Mouse (Mus musculus) liver, embryonic 12.5 days (tissue): ENCODE measurements around the gene St3gal3. TPM values are rescaled to one million over a fixed set of nuclear protein-coding genes. Genes with fewer than 3 reads are reported as not detected.

ENCODE experiments used
- ATAC-seq: fragments of 200-750 bp; cut with Nextera tagmentation; 2 replicates; pipeline ENCODE4 v1.8.0; 2017; ENCODE audit warnings: moderate number of reproducible peaks, mild to moderate bottlenecking, moderate library complexity
- H3K27ac ChIP-seq: fragments of 300-500 bp; sonication (generic); 2 replicates; pipeline ENCODE4 v1.5.1; 2016; ENCODE audit warnings: mild to moderate bottlenecking
- H3K27me3 ChIP-seq: fragments of 300-500 bp; sonication (generic); replicated peaks from 2 replicates; pipeline ENCODE4 v1.6.1; 2016; ENCODE audit warnings: mild to moderate bottlenecking, moderate library complexity
- H3K36me3 ChIP-seq: fragments of 300-500 bp; sonication (generic); 2 replicates; pipeline ENCODE4 v1.6.1; 2016; ENCODE audit warnings: mild to moderate bottlenecking, moderate library complexity
- H3K4me1 ChIP-seq: fragments of 300-500 bp; sonication (generic); 2 replicates; pipeline ENCODE4 v1.6.1; 2016
- H3K4me2 ChIP-seq: fragments of 300-500 bp; sonication (generic); 2 replicates; pipeline ENCODE4 v1.6.1; 2016; ENCODE audit warnings: mild to moderate bottlenecking, moderate library complexity
- H3K4me3 ChIP-seq: fragments of 300-500 bp; sonication (generic); 2 replicates; pipeline ENCODE4 v1.5.1; 2016; ENCODE audit warnings: mild to moderate bottlenecking, moderate library complexity
- H3K9ac ChIP-seq: fragments of 300-500 bp; sonication (generic); 2 replicates; pipeline ENCODE4 v1.6.1; 2016; ENCODE audit warnings: mild to moderate bottlenecking, moderate library complexity
- H3K9me3 ChIP-seq: fragments of 300-500 bp; sonication (generic); replicated peaks from 2 replicates; pipeline ENCODE4 v1.6.1; 2016; ENCODE audit warnings: mild to moderate bottlenecking, moderate library complexity
- WGBS: fragments of 180-500 bp; shearing (Covaris S2); methylation state at CpG from one replicate; pipeline ENCODE4 v1.1.7; 2016; ENCODE audit not compliant: insufficient replicate concordance; 5-methylcytosine and 5-hydroxymethylcytosine counted together
- polyA plus RNA-seq: library from polyadenylated mRNA; unstranded; fragments of >200 nt; fragmentation: Nextera tagmentation; extraction: Ambion mirVana; gene quantifications from 2 replicates; pipeline ENCODE4 v1.2.1, GENCODE M21; 2016

The St3gal3 gene
- polyA plus RNA-seq, 1 experiment from 2014 or later: 2.9 TPM

DNA sequence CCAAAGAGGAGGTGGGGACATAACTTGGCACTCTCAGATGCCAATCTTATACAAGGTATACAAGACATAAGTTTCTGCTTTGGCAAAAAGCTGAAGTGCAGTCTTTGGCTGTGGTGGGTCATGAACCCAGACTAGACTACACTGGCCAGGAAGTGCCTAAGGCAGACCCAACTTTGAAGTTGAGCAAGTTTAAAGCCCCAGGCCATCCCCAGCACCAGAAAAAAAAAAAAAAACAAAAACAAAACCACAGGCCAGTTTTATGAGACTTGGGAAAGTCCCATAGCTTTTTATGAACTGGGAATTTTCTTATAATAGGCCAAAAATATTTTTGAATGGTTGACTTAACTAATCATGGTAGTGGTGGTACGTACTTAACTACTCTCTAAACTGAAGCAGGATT is 700 bp upstream of the St3gal3 start:
- Histone ChIP-seq H3K36me3 (peaks cover 43% of the 10 kb centered on the region), H3K27me3 (no peaks in the 10 kb centered on the region), H3K9me3 (no peaks in the 10 kb centered on the region), H3K9ac (peak overlapping the region; percentile 93), H3K4me2 (peak overlapping the region; percentile 98), H3K4me3 (peak overlapping the region; percentile 98), H3K27ac (peak overlapping the region; percentile 81; the same call in 1 of the 2 replicates), H3K4me1 (peaks cover 34% of the 10 kb centered on the region)
- WGBS: 89% methylated on average over 1 of the region's 1 CpGs
- no peak for ATAC-seq

DNA sequence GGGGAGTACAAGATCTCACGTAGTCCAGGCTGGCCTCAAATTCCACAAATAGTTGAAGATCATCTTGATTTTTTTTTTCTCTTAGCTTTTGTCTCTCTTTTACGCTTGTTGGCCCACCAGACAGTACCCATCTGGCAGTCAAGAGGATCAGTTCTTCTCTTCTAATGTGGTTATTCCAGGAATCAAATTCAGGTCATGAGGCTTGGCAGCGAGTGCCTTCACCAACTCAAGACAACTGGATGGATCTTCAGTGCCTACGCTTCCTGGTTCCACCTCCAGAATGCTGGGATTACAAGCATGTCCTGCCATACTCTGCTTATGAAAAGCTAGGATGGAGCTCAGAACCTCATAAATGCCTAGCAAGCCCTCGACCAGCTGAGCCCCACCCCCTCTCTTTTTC is 3.4 kb downstream of the St3gal3 start:
- H3K27ac ChIP-seq: no peak overlapping the region
- peaks cover 39% of the 10 kb centered on the region for H3K4me1 ChIP-seq
- no peak overlapping the region for H3K9ac ChIP-seq
- no peak for ATAC-seq
- no peaks in the 10 kb centered on the region for H3K9me3 ChIP-seq
- no peak overlapping the region for H3K4me3 ChIP-seq
- no peaks in the 10 kb centered on the region for H3K27me3 ChIP-seq
- H3K36me3 ChIP-seq: peaks cover 4% of the 10 kb centered on the region
- 82% methylated on average over 5 of the region's 5 CpGs for WGBS
- no peak overlapping the region for H3K4me2 ChIP-seq

DNA sequence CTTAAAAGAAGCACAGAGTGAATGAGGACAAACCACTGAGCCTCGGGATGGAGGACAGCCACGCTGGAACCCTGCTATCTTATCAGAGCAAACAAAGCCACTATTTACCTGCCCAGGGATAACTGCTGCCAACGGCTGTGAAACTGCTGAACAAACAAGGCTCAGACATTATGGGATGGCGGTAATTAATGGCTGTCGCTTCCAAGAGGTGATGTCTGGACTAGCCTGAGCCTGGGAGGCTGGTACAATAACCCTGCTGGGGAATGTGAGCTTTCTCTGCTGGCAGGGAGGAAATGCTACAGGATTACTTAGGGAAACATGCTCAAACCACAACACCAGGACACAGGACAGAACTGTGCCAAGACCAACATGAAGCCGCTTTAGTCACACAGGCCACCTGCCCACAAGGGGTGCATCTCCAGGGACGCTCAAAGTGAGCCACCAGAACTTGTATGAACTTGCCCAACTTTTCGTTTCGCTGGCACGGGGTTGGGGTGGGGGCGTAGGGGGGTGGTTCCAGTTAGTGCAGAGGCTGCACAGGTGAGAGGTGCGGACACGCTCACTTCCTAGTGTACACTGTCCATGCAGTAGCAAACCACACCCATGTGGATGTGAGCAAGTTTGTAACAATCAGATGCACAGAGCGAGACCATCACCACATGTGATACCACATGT is 11.5 kb downstream of the St3gal3 start:
- Histone ChIP-seq H3K27ac (no peak overlapping the region), H3K36me3 (no peaks in the 10 kb centered on the region)

GRCm38 (mm10) chr4:118122078-118122477 is 12.6 kb downstream of the St3gal3 start:
- Histone ChIP-seq H3K36me3 (no peaks in the 10 kb centered on the region), H3K9ac (no peak overlapping the region), H3K9me3 (no peaks in the 10 kb centered on the region), H3K4me1 (peaks cover 13% of the 10 kb centered on the region), H3K4me2 (no peak overlapping the region), H3K27me3 (no peaks in the 10 kb centered on the region), H3K4me3 (no peak overlapping the region), H3K27ac (no peak overlapping the region)
- ATAC-seq: no peak
- 76% methylated on average over 10 of the region's 10 CpGs for WGBS

More for the DNA sequence above, 11.5 kb downstream of the St3gal3 start:
- Histone ChIP-seq H3K4me3 (no peak overlapping the region), H3K4me1 (peaks cover 18% of the 10 kb centered on the region), H3K4me2 (no peak overlapping the region), H3K9me3 (no peaks in the 10 kb centered on the region), H3K27me3 (no peaks in the 10 kb centered on the region), H3K9ac (no peak overlapping the region)
- WGBS: 64% methylated on average over 14 of the region's 14 CpGs
- ATAC-seq: peak; percentile 57; the same call in 1 of the 2 replicates

DNA sequence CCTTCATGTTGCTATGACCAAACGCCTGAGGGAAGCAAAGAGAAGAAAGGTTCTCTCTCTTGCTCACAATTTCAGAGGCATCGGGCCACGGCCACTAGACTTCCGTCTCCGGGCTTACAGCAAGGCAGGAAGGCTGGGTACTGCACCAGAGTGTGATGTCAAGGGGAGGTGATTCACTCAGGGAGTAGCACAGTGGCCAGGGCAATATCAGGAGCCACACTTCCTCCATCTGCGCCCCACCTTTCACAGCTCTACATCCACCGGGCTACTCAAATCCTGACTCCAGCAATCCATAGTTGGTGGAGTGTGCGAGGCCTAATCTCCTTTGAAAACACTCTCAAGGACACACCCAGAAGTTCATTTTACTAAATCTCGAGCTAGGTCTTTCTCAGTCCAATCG is 17.1 kb downstream of the St3gal3 start:
- no peaks in the 10 kb centered on the region for H3K9me3 ChIP-seq
- no peak overlapping the region for H3K9ac ChIP-seq
- H3K27ac ChIP-seq: no peak overlapping the region
- WGBS: 70% methylated on average over 10 of the region's 10 CpGs
- no peak overlapping the region for H3K4me2 ChIP-seq
- no peak for ATAC-seq
- no peaks in the 10 kb centered on the region for H3K27me3 ChIP-seq
- H3K36me3 ChIP-seq: no peaks in the 10 kb centered on the region; the same call in 1 of the 2 replicates
- no peak overlapping the region for H3K4me3 ChIP-seq
- H3K4me1 ChIP-seq: peaks cover 18% of the 10 kb centered on the region

DNA sequence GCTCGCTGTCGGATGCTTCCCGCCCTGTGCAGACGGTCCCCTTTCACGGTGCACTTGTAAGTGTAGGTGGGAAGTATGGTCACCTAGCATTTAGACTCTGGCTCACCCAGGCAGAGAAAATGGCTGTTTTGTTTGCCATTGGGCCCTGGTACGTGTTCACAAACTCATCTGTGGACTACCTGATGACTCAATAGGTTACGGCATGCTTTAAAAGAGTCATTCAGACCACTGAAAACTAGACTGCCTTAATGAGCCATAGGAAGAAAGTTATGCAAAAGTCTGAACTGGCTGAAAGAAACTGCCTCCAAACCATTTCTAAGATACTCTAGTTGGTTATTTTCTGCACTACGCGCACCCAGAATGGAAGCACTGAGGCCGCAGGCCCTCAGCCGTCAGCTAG is 18.6 kb downstream of the St3gal3 start:
- no peak overlapping the region for H3K9ac ChIP-seq
- H3K4me2 ChIP-seq: no peak overlapping the region
- no peak for ATAC-seq
- 87% methylated on average over 11 of the region's 11 CpGs for WGBS
- no peak overlapping the region for H3K4me3 ChIP-seq
- H3K27me3 ChIP-seq: no peaks in the 10 kb centered on the region
- H3K4me1 ChIP-seq: peaks cover 23% of the 10 kb centered on the region
- H3K9me3 ChIP-seq: no peaks in the 10 kb centered on the region
- no peaks in the 10 kb centered on the region; the same call in 1 of the 2 replicates for H3K36me3 ChIP-seq
- no peak overlapping the region for H3K27ac ChIP-seq

- Histone ChIP-seq H3K27ac (no peak overlapping the region), H3K4me1 (peaks cover 24% of the 10 kb centered on the region), H3K9me3 (no peaks in the 10 kb centered on the region), H3K27me3 (no peaks in the 10 kb centered on the region), H3K36me3 (no peaks in the 10 kb centered on the region; the same call in 1 of the 2 replicates), H3K4me3 (no peak overlapping the region), H3K4me2 (no peak overlapping the region), H3K9ac (no peak overlapping the region)
- WGBS: 55% methylated on average over 7 of the region's 7 CpGs
- no peak for ATAC-seq
Observed at GRCm38 (mm10) chr4:118115132-118115531, 19.6 kb downstream of the St3gal3 start.

- no peak overlapping the region for H3K9ac ChIP-seq
- H3K4me1 ChIP-seq: peaks cover 45% of the 10 kb centered on the region
- no peak overlapping the region for H3K4me3 ChIP-seq
- no peak for ATAC-seq
- H3K4me2 ChIP-seq: no peak overlapping the region
- 0 out of 2 replicates have a peak, but pooled peaks cover 4% of the 10 kb centered on the region for H3K9me3 ChIP-seq
- H3K27ac ChIP-seq: no peak overlapping the region
- H3K36me3 ChIP-seq: peaks cover 5% of the 10 kb centered on the region; the same call in 1 of the 2 replicates
- 66% methylated on average over 12 of the region's 12 CpGs for WGBS
- H3K27me3 ChIP-seq: no peaks in the 10 kb centered on the region
Observed at GRCm38 (mm10) chr4:118112601-118113000, 22.1 kb downstream of the St3gal3 start.

GRCm38 (mm10) chr4:118109649-118110048 is 25.1 kb downstream of the St3gal3 start:
- peak overlapping the region; percentile 3 for H3K27ac ChIP-seq
- peaks cover 16% of the 10 kb centered on the region for H3K36me3 ChIP-seq
- no peak overlapping the region for H3K4me3 ChIP-seq
- H3K4me1 ChIP-seq: peaks cover 38% of the 10 kb centered on the region
- H3K27me3 ChIP-seq: no peaks in the 10 kb centered on the region
- ATAC-seq: peak; percentile 79
- H3K9me3 ChIP-seq: 0 out of 2 replicates have a peak, but pooled peaks cover 5% of the 10 kb centered on the region
- 44% methylated on average over 13 of the region's 13 CpGs for WGBS
- no peak overlapping the region; the same call in 1 of the 2 replicates for H3K9ac ChIP-seq
- peak overlapping the region; percentile 48 for H3K4me2 ChIP-seq

DNA sequence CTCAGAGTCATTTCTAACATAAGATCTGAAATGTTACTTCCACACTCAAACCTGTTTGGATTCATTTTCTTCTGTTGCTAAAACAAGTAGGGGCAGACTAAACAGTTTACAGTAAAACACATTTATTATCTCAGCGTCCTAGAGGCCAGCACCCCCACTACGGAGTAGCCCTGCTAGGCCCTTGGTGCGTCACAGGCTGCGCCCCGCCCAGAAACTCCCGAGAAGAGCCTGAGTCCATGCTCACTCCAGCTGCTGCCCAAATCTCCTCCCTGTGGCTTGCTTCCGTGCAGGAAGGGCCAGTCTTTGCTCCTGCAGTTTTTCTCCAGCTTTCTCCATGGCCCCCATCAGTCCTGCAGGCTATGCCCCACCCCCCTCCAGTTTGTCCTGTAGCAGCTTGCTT is 25.9 kb downstream of the St3gal3 start:
- H3K4me2 ChIP-seq: peak overlapping the region; percentile 48
- H3K27me3 ChIP-seq: no peaks in the 10 kb centered on the region
- 0 out of 2 replicates have a peak, but pooled peaks cover 5% of the 10 kb centered on the region for H3K9me3 ChIP-seq
- H3K27ac ChIP-seq: peak overlapping the region; percentile 3
- peaks cover 17% of the 10 kb centered on the region for H3K36me3 ChIP-seq
- H3K4me3 ChIP-seq: no peak overlapping the region
- peak; percentile 49; the same call in 1 of the 2 replicates for ATAC-seq
- 49% methylated on average over 7 of the region's 7 CpGs for WGBS
- 0 out of 2 replicates have a peak overlapping the region, but pooled peaks have one; percentile 29 for H3K9ac ChIP-seq
- H3K4me1 ChIP-seq: peaks cover 38% of the 10 kb centered on the region

GRCm38 (mm10) chr4:118105256-118106053 is 29.3 kb downstream of the St3gal3 start:
- WGBS: 75% methylated on average over 3 of the region's 3 CpGs
- Histone ChIP-seq H3K4me1 (peaks cover 33% of the 10 kb centered on the region), H3K36me3 (peaks cover 18% of the 10 kb centered on the region), H3K4me3 (no peak overlapping the region), H3K27ac (peak overlapping the region; percentile 50; the same call in 1 of the 2 replicates), H3K27me3 (no peaks in the 10 kb centered on the region), H3K9me3 (0 out of 2 replicates have a peak, but pooled peaks cover 5% of the 10 kb centered on the region), H3K9ac (no peak overlapping the region), H3K4me2 (no peak overlapping the region)
- peak; percentile 53 for ATAC-seq
